Mouse (Mus musculus): ENCODE measurements around the gene Cryba4.

Cryba4 gene

DNA sequence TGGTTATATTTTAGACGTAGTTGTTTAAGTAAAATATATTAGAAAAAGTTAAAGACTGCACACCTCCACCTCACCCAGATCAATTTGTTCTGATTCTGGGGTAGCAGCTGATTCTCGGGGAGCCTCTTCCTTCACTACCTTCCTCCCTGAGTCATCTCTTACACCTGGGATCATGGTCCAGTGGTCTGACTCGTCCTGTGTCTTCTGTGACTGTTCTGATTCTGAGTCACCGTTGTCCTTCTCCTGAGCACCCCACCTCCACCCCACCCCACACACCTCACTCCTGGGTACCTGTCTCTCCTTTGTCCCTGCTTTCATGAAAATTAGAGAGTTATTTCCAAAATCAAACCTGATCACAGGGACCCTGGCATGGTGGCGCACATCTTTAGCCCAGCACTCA lies 12.8 kb upstream of the Cryba4 start:
- DNase-seq: no peak

DNA sequence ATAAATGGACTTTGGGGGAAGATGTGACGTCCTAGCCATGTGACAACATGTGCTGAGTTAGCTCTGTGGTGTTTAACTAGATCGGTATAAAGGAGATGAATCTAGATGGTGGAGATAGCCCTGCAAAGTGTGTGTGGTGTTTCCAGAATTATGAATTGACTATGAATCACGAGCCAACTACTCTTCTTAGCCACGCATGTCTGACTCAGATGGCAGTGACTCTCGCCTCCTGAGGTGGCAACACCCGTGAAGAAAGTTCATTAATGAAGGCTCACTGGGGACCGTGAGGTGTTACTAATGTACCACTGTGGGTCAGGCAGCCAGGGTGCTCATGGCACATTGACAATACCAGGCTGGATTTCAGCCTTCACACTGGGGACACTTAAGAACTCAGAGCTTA lies 11.8 kb upstream of the Cryba4 start:
- no peak for DNase-seq

DNA sequence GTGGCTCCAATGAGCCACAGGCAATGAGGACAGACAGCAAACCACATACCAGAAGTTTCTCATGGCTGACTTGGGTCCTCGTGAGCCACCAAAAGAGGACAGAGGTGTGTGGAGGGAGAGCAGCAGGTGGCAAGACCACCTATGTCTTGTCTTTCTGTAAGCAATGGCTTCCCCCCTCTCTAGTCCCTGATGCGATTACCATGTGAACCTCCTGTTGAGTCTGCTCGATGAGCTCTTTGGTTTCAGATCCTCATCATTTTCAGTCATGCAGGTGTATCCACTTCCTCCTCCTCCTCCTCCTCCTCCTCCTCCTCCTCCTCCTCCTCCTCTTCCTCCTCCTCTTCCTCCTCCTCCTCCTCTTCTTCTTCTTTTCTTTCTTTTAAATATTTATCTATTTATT lies 8.5 kb upstream of the Cryba4 start:
- no peak for DNase-seq

DNA sequence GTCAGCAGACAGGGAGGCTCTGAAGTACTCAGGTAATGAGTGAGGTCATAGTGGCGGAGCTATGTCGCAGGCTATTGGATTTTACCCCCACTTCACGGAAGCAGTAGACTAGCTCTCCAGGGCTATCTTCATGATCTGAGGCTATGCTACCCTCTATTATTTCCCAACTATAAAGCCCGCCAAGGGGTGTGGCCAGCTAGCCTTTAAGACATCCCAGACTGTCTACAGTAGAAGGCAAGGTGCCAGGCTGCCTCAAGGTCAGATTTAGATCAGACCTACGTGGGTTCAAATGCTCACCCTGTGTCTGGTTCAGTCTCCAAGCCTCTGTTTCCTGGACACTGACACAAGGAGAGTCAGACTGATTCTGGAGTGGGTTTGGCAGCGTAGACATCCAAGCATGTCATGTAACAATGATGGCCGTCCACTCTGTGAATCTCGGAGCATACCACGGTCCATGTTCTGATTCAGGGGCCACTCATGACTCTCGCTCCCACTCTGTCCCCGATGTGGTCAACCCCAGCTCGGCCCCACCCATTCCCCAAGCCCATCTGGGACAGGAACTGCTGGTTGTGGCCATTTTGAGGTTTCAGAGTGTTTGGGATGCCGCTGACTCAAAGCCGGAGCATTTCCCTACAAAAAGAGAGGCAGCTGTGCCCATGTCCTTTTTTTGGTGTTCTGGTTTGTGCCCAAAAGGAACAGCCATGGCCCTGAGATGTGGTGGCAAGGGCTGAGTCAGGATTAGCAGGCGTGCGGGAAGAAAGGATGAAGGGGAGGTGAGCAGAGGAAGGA lies 7.7 kb upstream of the Cryba4 start:
- no peak for DNase-seq

DNA sequence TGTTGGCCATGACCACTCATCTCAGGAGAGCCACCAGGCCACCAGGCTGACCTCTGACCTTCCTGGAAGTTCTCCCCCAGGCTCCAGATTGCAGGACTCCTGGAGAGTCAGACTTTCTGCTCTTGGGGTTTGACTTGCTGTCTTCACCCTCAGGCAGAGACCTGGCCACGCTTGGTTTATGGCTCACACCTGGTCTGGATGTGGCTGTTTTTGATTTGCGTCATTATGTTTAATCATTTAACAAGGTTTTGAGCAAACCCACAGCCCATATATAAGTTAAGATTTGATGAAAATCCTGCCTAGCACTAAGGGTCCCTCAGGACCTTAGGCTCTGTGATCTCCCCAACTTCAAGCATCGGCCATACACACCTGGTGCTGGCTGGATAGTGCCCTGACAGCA lies 5.6 kb upstream of the Cryba4 start:
- DNase-seq: no peak

DNA sequence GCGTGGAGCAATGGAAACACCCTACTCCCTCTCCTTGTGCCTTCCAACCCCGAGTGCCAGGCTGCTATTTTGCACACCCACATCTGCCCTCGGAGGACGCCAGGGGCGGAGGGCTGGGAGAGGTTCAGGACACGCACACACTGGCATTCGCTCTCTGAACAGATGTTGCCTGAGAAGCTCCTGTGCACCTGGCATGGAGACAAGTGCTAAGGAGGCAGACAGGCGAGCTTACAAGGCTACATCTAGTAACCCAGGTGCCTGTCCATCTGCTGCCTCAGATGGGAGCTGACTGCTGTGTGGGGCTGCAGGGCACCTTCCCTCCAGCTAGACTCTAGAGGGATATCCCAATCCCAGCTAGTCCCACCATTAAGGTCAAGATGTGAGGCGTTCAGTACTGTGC lies 4.1 kb upstream of the Cryba4 start:
- DNase-seq: no peak

DNA sequence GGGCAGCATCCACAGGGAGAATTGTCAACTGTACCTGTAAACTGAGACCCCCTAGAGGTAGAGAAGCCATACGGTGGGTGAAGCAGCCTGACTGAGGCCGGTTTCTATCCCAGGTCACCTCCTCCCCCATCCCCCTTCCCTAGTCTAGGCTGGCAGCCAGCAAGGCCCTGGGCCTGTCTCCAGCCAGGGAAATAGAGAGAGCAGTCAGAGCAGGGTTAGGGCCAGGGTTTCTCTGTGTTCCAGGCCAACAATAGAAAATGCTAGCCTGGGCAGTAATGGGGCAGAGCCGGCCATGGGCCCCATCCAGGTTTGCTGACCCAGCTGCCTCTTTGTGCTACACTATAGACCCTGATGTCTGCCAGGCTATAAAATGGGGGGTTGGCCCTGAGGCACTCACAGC lies 3.1 kb upstream of the Cryba4 start, which contains the start of gene Crybb1:
Gene Crybb1 (plus strand): TSS at position 390 of the 400 bp plus-strand sequence.
- DNase-seq: no peak

DNA sequence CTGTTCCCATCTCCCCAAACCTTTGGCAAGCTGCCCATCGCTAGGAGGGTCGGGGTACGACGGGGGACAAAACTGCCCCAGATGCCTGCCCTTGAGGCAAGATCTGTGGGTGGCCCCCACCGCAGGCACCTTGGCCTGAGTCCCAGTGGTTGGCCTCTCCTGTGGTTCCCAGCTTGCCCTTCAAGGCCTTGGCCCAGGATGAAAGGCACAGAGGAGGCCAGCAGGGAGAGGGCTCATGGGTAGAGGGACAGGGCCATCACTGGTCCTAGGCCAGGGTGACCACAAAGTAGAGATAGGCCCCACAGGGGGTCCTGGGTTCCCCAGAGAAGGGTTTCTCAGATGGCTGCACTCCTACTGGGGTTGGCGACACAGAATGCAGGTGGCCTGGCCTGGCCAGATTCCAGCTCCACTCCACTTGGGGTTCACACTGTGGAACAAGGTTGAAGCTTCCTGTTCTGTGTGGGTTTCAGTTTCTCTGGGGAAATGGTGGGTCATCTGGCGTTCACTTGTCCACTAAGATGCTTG lies 2.0 kb upstream of the Cryba4 start:
- DNase-seq: no peak

DNA sequence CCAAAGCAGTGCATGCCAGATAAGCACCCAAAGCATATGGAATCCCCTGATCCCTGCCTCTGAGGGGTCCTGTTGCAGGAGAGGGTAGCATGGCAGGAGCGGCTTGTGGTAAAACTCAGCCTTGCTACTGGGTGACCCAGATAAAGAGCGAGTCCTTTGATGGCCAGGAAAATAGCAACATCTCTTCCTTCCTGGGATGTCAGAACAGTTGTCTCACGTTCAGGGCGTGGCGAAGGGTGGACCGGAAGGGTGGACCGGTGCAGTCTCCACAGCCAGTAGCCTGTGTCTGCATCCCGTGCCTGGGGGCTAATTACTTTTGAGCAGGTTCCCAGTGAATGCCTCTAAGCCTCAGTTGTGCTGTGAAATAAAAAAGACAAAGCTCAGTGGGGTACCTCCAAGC lies 851 bp upstream of the Cryba4 start:
- no peak for DNase-seq

DNA sequence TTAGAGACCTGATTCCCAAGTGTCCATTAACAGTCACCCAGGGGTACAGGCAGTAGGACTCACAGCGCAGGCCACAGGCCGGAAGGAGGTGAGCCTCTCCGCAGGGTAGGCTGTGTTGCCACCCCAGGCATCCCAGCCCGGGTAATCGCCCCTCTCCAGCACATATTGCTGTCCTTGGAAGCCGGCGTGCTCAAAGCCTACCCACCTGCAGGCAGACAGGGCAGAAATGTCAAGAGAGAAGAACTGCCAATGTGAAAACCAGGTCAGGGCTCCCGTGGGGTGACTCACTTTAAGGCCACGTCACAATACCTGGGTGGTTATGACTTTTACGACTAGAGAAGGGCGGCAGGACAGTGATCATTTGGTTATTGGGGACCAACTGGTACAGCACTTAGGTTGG lies 3.2 kb downstream of the Cryba4 start:
- no peak for DNase-seq

DNA sequence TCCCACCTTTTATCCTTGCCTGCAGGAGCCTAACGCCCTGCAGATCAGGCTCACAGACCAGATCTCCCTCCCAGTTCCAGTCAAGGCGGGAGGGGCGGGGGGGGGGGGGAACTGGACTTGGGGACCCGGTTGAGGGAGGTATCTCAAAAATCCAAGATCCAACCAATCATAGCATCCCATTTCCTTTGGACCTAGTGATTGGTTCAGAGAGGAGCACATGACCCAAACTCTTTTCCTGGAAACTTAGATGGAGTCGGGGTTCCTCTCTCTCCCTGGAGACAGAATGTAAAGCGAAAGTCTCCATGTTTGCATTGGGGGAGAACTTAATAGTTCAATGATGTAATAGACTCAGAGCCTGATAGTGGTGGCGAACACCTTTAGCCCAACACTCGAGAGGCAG lies 4.9 kb downstream of the Cryba4 start:
- DNase-seq: no peak

DNA sequence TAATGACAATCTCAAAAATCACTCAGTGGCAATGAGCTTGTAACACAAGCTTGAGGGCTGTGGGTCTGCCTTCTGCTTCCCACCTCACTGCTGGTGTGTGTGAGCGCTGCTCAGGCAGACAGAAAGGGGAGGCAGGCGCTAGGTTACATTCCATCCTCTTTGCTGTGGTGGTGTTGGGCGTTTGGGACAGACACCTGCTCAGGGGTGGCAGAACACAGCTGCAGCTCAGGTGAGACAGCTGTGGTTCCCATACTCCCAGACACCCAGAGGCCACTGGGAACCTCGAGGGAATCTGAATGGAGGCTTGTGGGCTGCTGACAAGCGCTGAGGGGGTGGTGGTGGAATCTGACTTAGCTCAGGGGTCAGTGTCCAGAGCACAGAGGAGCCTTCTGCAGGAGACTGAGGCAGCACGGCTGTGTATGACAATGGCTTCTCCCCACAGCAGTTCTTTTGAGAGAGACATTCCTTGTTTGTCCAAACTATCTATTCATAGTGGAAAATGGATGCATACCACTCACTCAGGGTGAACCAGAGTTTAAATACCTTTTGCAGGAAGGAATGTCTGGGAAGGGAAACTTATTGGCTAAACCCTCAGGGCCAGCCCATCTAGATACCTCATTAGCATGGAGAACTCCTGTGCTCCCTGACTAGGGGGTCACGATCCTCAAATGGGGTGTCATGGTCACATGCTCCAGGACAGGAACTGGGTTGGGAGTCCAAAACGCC lies 7.3 kb downstream of the Cryba4 start:
- DNase-seq: no peak

DNA sequence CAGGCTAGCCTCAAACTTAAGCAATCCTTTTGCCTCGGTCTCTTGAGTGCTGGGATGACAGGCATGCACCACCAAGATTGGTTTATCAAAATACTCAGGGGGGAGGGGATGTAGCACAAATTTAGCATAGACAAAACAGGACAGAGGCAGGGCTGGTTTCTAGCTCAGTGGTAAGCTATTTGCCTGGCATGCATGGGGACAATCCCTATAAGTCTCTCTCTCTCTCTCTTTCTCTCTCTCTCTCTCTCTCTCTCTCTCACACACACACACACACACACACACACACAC lies 8.1 kb downstream of the Cryba4 start:
- no peak for DNase-seq

DNA sequence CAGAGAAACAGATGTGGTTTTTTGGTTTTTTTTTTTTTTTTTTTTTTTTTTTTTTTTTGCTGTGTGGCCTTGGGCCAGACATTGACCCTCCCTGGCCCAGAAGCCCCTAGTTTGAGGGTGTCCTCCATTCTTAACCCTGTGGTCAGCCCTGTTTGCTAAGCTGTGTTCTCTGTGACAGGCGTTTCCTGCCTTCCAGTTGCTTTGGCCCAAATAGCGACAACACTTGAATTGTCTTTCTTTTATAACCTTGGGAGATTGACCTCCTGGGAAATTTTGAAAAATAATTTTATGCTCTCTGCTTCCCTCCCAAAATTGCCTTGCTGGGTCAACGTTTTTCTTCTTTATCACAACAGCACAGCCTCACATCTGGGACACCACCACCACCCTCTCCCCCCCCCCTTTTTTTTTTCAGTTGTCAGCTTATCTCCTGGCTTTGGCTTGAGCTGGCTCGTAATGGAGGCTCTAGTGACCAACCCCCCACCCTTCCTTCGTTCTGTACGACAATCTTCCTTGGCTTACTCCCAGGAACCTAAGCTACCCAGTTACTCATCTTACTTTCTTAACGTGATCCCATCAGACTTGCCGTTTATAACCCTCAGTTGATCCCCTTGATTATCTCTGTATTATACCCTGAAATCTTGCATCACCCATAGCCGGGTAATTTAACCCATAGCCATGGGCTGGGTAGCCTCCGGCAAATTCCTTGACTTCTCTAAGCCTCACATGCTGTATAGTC lies 8.6 kb downstream of the Cryba4 start:
- no peak for DNase-seq

DNA sequence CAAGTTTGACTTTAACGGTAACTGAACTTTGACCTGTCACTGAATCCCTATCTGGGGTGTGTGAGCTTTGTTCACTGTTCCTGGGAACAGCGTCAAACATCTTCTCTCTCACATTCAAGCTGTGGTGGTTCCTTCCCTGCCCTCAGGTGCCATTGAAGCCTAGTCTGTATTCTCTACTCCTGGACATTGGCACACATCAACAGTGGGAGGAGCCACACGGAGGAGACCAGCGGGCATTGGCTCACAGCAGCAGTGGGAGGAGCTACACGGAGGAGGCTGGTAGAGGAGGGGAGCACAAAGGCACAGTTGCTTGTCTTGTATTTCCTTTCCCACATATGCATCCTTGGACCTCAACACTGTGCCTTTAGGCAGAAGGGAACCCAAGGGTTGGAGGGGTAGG lies 9.3 kb downstream of the Cryba4 start:
- no peak for DNase-seq

DNA sequence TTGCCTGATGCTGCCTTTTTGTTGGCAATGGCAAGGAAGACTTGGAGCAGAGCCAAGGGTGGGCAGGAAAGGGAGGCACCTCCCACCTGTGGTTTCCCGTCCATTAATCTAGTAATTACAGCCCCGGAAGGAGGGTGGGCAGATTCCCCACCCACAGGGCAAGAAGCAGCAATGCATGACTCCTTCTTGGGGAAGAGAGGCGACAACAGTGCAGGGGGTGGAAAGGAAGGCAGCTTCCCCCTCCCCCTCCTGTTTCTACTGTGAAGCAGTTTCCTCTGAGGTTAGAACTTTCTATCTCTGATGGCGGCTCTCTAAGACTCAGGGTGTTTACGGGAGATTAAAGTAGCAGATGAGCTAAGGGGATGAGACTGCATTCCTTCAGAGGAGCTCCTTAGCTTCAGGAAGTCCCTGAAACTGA lies 9.9 kb downstream of the Cryba4 start:
- DNase-seq: no peak

DNA sequence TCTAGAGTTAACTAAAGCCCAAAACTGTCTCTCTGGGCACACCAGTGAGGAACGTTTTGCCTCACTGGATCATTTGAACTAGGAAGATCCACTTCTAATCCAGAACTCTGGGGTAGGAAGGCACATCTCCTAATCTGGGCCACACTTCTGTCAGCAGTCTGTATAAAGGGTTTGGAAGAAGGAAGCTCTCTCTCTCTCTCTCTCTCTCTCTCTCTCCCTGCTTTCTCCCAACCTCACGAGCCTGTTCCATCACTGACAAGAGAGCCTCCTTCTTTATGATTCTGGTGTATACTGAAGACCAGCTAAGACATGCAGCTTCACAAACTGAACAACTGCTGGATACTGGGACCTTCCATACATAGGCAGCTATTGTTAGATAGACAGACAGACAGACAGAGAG lies 10.5 kb downstream of the Cryba4 start:
- no peak for DNase-seq

DNA sequence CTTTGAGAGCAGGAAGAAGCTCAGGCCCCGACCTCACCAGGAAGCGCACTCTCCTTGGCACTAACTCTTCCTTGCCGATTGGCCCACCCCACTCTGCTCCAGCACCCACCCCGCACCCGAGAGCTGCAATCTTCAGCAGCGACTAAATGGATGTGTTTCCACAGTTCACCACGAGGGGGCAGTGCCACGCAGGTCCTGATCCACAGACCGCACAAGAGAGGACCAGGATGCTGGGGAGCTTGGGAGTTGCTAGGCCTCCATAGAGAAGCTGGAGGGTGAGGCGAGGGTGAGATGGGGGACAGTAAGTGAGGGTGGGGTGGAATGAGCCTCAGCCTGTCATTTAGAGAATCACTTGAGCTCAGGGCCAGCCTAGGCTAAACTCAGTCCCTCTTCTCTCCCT lies 11.6 kb downstream of the Cryba4 start:
- peak; percentile 95 for DNase-seq

DNA sequence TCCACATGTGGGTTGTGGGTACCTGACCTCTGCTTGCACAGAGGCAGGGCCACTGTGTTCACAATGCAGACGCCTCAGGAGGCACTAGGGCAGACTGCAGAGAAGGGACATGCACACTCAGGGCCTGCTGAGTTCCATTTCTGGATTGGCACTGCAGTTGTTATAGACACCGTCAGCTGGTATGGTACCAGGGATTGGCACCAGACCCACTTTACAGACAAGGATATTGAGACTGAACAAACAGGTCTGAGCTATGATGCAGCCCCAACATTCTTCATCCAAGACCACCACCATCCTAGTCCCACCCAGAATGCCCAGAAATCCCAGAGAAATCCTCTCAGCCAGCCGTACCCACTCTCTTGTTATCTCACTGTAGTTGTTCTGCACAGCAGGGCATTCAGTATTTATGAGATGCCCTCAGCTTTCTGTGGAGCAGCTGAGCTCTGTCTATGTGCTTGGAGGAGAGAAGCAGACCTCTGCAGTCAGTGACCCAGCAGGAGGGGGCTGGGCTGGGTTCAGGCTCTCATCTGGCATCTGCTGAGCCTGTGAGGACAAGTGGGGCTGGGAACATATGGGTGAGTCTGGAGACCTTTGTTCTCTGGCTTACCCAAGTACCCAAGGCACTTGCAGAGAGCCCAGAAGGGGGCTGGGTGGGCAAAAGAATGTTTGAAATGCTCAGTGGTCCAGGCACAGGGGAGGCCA lies 13.4 kb downstream of the Cryba4 start:
- DNase-seq: no peak

DNA sequence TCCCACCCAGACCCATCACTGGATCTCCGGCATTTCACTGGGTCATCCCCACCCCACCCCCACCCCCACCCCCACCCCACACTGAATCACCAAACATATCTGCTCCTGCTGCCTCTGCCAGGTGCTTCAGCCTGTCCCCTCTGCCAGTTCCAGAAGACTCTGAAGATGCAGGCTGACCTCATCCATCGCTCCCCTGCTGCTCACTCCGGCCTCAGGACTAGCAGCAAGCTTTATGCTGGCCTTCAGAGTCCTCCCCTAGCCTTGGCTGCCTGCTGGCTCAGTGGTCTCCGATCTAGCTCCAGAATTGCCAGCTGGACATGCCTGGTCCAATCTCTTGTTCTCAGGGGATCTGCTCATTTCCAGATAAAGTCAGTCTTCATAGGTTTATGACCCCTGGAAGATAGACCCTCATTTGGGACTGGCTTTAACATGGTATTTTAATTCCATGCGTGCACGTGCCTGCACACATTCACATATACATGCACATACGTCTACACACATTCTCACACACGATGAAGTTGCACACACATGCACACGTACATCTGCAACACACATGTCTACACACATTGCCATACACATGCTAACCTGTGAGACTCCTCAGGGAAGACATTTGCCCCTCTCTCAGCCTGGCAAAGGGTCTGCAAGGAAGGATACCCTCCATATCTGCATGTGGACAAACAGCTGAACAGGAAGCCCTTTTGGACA lies 14.3 kb downstream of the Cryba4 start:
- no peak for DNase-seq

DNA sequence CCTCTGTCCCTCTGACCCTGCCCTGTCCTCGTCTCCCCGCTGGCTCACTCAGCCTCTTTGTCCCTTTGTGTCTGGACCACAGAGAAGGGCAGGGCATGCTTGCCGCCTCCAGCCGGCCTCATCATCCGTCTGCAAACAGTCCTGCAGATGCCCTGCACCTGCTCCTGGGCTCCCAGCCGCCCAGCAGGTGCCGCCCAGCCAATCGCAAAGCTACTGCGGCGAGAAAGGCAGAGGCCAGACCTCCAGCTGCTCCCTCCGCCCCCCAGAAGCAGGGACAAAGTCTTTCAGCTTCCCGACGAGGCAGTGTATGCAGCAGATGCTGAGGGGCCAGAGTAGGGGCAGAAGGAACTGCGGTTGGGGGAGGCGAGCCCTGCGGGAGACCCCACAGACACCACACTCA lies 14.9 kb downstream of the Cryba4 start:
- peak; percentile 73 for DNase-seq

DNA sequence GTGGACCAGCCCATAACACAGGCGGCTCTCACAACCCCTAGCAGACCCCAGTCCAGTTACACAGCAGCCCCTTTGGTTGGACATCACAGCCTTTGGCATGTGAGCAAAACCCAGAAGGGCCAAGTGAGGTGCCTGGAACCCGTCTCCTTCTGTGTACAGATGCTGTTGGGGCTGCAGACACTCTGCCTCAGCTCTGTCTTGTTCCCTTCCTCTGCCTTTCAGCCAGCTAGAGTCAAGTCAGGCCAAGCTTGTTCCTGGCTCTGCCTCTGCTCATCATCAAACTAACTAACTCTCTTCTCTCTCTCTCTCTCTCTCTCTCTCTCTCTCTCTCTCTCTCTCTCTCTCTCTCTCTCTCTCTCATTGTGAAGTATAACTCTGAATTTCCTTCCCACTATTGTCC lies 15.7 kb downstream of the Cryba4 start:
- no peak for DNase-seq

DNA sequence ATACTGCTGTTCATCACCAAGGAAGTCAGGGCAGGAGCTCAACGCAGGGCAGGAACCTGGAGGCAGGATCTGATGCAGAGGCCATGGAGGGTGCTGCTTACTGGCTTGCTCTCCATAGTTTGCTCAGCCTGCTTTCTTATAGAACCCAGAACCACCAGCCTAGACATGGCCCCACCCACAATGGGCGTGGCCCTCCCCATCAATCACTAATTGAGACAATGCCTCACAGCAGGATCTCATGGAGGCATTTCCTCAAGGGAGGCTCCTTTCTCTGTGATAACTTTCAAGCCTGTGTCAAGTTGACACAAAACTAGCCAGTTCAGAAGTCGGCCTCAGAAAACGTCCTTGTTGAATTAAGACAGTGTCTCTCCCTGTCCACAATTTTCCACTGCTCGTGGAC lies 16.5 kb downstream of the Cryba4 start:
- DNase-seq: no peak
